Mouse (Mus musculus): ENCODE results near the gene Trip11. TPM values are rescaled to one million over a fixed set of nuclear protein-coding genes. Genes with fewer than 3 reads are reported as not detected.

The Trip11 gene
- polyA plus RNA-seq, 1 experiment from 2014 or later, result 27.3 TPM

DNA sequence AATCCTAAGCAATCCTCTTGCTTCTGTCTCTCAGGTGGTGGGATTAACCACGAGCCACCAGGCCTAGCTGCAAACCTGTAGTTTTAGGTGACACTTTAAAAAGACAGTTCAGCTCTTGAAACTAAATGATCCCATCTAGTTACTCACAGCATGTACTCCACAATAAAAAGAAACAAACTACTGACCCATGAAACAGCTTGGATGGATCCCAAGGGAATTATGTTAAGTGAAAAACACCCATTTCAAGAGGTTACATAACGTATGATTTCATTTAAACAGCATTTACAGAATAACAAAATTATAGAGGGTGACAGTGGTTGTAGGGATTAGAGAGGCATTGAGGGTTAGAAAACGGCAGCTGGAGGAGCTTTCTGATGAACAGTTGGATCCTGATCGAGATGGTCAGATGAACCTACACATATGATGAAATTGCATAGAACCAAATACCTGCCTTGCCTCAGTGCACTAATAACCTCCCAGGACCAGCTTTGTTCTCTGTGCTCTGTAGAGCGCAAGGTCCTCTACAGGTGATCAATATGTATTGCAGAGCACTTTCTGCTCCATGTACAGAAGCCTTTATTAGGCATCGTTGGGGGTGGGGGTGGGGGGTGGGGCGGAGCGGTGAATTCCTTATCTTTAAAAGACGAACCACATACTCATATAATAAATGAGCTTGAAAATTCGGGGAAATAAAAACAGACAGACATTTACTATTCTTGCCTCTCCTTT is 76.4 kb downstream of the Trip11 start:
- WGBS, result 86% methylated on average over 10 of the region's 10 CpGs
- H3K4me1 ChIP-seq (ENCODE audit: control insufficient read depth, insufficient read depth, low read length), result peaks cover 2% of the 10 kb centered on the region
- no peak overlapping the region for H3K4me2 ChIP-seq (ENCODE audit: low read depth, low read length)
- no peak overlapping the region for H3K4me3 ChIP-seq (replicated peaks; ENCODE audit: low read length)
- no peak for ATAC-seq (ENCODE audit: insufficient read depth, low FRiP score)
- H3K9ac ChIP-seq (ENCODE audit: low read length), result no peak overlapping the region
- no peak overlapping the region for H3K27ac ChIP-seq (ENCODE audit: low read length)
- no peaks in the 10 kb centered on the region for H3K9me3 ChIP-seq (replicated peaks; ENCODE audit: control insufficient read depth, low read length)
- peaks cover 9% of the 10 kb centered on the region for H3K36me3 ChIP-seq (ENCODE audit: control insufficient read depth, insufficient read depth, low read length)
- H3K27me3 ChIP-seq (ENCODE audit: control insufficient read depth, insufficient read depth, low read length), result no peaks in the 10 kb centered on the region

DNA sequence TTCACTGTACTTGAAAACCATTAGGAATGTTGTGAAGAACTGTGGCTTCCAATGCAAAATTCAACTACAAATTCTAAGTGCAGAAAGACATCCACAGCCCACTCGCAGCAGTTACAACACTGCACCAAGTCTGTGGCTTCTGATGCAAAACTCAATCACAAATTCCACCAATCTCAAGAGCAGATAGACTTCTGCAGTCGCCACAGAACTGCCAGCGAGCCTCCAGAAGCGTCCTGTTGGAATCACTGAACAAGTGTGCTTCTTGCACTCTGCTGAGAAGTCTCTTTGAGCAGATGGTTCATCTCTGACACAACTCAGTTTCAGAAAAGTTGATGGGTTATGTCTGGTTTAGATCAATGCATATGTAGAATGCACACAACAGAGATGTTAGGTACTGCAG is 78.4 kb downstream of the Trip11 start:
- no peak for ATAC-seq (ENCODE audit: insufficient read depth, low FRiP score)
- Histone ChIP-seq H3K9ac (ENCODE audit: low read length) (no peak overlapping the region), H3K4me3 (replicated peaks; ENCODE audit: low read length) (no peak overlapping the region), H3K27ac (ENCODE audit: low read length) (no peak overlapping the region), H3K4me1 (ENCODE audit: control insufficient read depth, insufficient read depth, low read length) (peaks cover 13% of the 10 kb centered on the region), H3K27me3 (ENCODE audit: control insufficient read depth, insufficient read depth, low read length) (no peaks in the 10 kb centered on the region), H3K9me3 (replicated peaks; ENCODE audit: control insufficient read depth, low read length) (no peaks in the 10 kb centered on the region), H3K36me3 (ENCODE audit: control insufficient read depth, insufficient read depth, low read length) (peaks cover 9% of the 10 kb centered on the region), H3K4me2 (ENCODE audit: low read depth, low read length) (no peak overlapping the region)
- WGBS, result 84% methylated on average over 4 of the region's 4 CpGs

DNA sequence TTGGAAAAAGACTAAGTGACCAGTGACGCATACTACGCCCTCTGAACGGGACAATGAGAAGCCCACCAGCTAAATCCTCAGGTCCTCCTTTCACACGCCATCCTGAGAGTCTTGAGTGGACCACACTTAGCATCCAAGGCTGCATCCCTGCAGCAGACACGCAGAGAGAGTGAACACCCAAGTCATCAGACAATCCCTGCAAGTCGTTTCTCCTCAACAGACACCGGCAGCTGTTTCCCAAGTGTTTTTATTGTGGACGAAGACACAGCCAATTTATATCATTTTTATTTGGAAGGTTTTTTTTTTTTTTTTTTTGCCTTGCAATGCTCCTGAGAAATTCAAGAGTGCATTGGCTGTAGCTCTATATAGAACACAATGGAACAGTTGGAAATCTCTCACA is 79.3 kb downstream of the Trip11 start:
- no peaks in the 10 kb centered on the region for H3K27me3 ChIP-seq (ENCODE audit: control insufficient read depth, insufficient read depth, low read length)
- H3K9me3 ChIP-seq (replicated peaks; ENCODE audit: control insufficient read depth, low read length), result no peaks in the 10 kb centered on the region
- peaks cover 9% of the 10 kb centered on the region for H3K36me3 ChIP-seq (ENCODE audit: control insufficient read depth, insufficient read depth, low read length)
- H3K27ac ChIP-seq (ENCODE audit: low read length), result no peak overlapping the region
- 80% methylated on average over 8 of the region's 8 CpGs for whole genome bisulfite sequencing
- no peak overlapping the region for H3K4me2 ChIP-seq (ENCODE audit: low read depth, low read length)
- H3K4me1 ChIP-seq (ENCODE audit: control insufficient read depth, insufficient read depth, low read length), result peaks cover 13% of the 10 kb centered on the region
- no peak for ATAC-seq (ENCODE audit: insufficient read depth, low FRiP score)
- H3K9ac ChIP-seq (ENCODE audit: low read length), result no peak overlapping the region
- H3K4me3 ChIP-seq (replicated peaks; ENCODE audit: low read length), result no peak overlapping the region

DNA sequence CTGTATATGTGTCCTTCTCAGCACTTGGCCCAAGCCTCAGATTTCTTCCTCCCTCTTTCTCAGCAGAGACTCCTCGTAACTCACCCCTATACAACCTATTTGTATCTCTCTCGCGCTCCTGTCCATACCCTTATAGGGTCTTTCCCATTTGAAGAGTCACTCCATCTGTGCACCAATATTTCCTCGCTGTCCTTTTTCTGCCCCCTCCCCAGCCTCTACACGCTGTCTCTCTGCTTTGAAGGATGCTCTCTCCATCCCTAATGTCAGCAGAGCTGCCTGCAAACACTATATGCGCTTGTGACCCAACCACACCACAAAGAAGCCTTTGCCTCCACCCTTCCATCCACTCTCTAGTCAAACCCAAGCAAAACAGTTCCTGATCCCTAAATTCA is 80.0 kb downstream of the Trip11 start:
- no peak overlapping the region for H3K27ac ChIP-seq (ENCODE audit: low read length)
- 83% methylated on average over 6 of the region's 6 CpGs for WGBS

DNA sequence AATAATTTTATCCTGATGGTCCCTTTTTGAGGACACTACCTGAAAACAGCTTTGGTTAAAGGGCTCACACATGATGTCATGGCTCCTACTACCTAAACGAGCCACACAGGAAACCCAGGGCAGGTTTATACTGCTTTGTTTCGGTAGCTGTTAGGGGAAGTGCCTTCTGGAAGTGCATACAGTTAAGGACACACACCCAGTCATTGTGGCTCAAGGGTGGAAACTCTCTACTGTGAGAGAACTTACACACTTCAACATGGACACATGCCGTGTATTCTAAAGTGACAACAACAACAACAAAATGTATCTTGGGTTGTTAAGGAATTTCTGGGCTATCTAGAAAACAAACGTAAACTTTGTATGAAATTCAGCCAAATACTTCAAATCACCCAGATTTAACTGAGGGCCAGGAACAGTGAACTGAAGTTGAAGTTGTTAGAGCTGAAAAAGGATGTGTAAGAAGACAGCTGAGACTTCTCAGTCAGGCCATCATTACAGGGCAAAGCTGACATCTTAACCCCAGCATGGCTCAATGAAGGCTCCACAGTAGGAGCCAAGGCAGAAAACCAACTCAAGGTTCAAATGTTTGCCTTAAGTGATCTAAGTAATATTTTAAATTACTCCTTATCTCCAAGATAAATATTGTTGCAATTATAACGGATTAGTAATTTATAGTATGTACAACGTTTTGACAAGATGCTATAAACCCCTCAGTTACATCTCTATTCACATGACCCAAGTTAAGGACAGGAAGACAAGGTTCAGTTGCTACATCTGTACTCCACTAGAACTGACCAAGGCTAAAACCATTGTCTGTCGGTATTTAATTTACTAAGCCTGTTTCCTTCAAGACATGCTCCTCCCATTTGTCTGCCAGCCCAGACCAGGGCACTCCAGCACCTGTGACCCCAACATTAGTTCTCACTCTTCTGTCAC is 80.6 kb downstream of the Trip11 start:
- 54% methylated on average over 7 of the region's 7 CpGs for WGBS
- Histone ChIP-seq H3K27ac (ENCODE audit: low read length) (no peak overlapping the region), H3K9me3 (replicated peaks; ENCODE audit: control insufficient read depth, low read length) (no peaks in the 10 kb centered on the region), H3K4me3 (replicated peaks; ENCODE audit: low read length) (no peak overlapping the region), H3K4me2 (ENCODE audit: low read depth, low read length) (no peak overlapping the region), H3K9ac (ENCODE audit: low read length) (no peak overlapping the region), H3K4me1 (ENCODE audit: control insufficient read depth, insufficient read depth, low read length) (peaks cover 13% of the 10 kb centered on the region), H3K36me3 (ENCODE audit: control insufficient read depth, insufficient read depth, low read length) (peaks cover 7% of the 10 kb centered on the region; the same call in 1 of the 2 replicates), H3K27me3 (ENCODE audit: control insufficient read depth, insufficient read depth, low read length) (no peaks in the 10 kb centered on the region)
- ATAC-seq (ENCODE audit: insufficient read depth, low FRiP score), result no peak

More for the DNA sequence above, 80.0 kb downstream of the Trip11 start:
- Histone ChIP-seq H3K27me3 (ENCODE audit: control insufficient read depth, insufficient read depth, low read length) (no peaks in the 10 kb centered on the region), H3K4me2 (ENCODE audit: low read depth, low read length) (no peak overlapping the region), H3K4me3 (replicated peaks; ENCODE audit: low read length) (no peak overlapping the region), H3K4me1 (ENCODE audit: control insufficient read depth, insufficient read depth, low read length) (peaks cover 13% of the 10 kb centered on the region), H3K9me3 (replicated peaks; ENCODE audit: control insufficient read depth, low read length) (no peaks in the 10 kb centered on the region), H3K36me3 (ENCODE audit: control insufficient read depth, insufficient read depth, low read length) (peaks cover 9% of the 10 kb centered on the region; the same call in 1 of the 2 replicates), H3K9ac (ENCODE audit: low read length) (no peak overlapping the region)
- no peak for ATAC-seq (ENCODE audit: insufficient read depth, low FRiP score)

DNA sequence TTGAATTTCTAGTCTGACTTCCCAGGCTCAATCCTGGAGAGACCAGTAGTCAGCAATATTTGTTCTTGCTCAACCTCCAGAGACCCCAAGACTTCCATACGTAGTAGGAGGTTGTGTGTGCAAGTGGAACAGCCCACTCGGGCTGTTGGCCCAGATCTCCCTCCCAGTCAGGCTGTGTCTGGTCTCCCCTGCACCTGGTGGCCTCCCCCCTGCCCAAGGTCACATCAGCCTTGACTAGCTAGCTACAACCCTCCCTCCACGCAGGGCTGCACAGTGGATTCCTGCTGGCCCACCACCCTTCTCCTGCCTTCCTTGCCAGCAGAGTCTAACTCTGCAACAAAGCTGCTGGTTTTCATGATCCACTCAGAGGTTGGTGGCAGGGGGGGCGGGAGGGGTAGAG is 81.8 kb downstream of the Trip11 start:
- Histone ChIP-seq H3K9ac (ENCODE audit: low read length) (no peak overlapping the region), H3K27ac (ENCODE audit: low read length) (peak overlapping the region; percentile 40; the same call in 1 of the 2 replicates), H3K9me3 (replicated peaks; ENCODE audit: control insufficient read depth, low read length) (no peaks in the 10 kb centered on the region), H3K36me3 (ENCODE audit: control insufficient read depth, insufficient read depth, low read length) (no peaks in the 10 kb centered on the region), H3K4me3 (replicated peaks; ENCODE audit: low read length) (no peak overlapping the region), H3K27me3 (ENCODE audit: control insufficient read depth, insufficient read depth, low read length) (no peaks in the 10 kb centered on the region), H3K4me2 (ENCODE audit: low read depth, low read length) (no peak overlapping the region), H3K4me1 (ENCODE audit: control insufficient read depth, insufficient read depth, low read length) (peaks cover 13% of the 10 kb centered on the region)
- 55% methylated on average over 4 of the region's 4 CpGs for WGBS
- ATAC-seq (ENCODE audit: insufficient read depth, low FRiP score), result no peak

DNA sequence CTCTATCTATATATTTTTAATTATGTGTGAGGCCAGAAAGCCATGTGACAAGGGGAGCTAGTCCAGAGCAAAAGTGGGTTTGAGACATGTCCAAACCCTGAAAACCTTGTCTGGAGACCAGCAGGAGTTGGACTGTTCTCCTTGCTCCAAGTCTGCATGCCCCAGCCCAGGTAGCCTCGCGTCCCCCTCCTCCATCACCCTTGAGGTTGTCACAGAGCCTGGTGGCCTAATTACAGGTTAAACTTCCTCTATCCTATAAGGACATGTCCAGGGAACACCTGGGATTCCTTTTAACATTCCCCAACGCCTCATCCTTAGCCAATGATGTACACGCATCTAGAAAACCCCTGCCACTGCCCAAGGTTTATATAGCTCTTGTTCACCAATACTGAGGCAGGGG is 89.9 kb downstream of the Trip11 start:
- Histone ChIP-seq H3K4me1 (ENCODE audit: control insufficient read depth, insufficient read depth, low read length) (peaks cover 5% of the 10 kb centered on the region), H3K9me3 (replicated peaks; ENCODE audit: control insufficient read depth, low read length) (no peaks in the 10 kb centered on the region), H3K4me2 (ENCODE audit: low read depth, low read length) (no peak overlapping the region), H3K9ac (ENCODE audit: low read length) (no peak overlapping the region), H3K4me3 (replicated peaks; ENCODE audit: low read length) (no peak overlapping the region), H3K27ac (ENCODE audit: low read length) (no peak overlapping the region), H3K27me3 (ENCODE audit: control insufficient read depth, insufficient read depth, low read length) (no peaks in the 10 kb centered on the region), H3K36me3 (ENCODE audit: control insufficient read depth, insufficient read depth, low read length) (no peaks in the 10 kb centered on the region)
- no peak for ATAC-seq (ENCODE audit: insufficient read depth, low FRiP score)
- 92% methylated on average over 4 of the region's 4 CpGs for WGBS

DNA sequence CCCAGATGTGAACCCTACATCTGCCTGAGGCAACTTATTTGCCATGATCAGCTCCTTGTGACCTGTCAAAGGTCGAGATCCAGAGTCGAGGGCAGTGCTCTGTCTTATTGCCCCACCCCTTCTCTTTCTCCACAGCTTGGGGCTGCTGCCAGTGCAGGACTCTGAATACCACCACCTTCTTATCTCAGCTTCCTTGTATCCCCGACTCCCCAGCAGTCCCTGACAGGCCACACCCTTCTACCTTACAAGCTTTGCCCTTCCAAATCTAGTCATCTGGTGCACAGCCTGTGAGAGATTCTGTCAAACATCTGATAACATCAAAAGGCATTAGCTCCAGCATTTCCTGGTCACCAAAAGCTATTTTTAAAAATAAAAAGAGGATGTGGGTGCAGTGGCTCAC is 91.5 kb downstream of the Trip11 start:
- no peak overlapping the region for H3K4me2 ChIP-seq (ENCODE audit: low read depth, low read length)
- peaks cover 5% of the 10 kb centered on the region for H3K4me1 ChIP-seq (ENCODE audit: control insufficient read depth, insufficient read depth, low read length)
- H3K9ac ChIP-seq (ENCODE audit: low read length), result no peak overlapping the region
- H3K27me3 ChIP-seq (ENCODE audit: control insufficient read depth, insufficient read depth, low read length), result no peaks in the 10 kb centered on the region
- H3K9me3 ChIP-seq (replicated peaks; ENCODE audit: control insufficient read depth, low read length), result no peaks in the 10 kb centered on the region
- no peaks in the 10 kb centered on the region for H3K36me3 ChIP-seq (ENCODE audit: control insufficient read depth, insufficient read depth, low read length)
- H3K4me3 ChIP-seq (replicated peaks; ENCODE audit: low read length), result no peak overlapping the region
- no peak for ATAC-seq (ENCODE audit: insufficient read depth, low FRiP score)
- WGBS, result 20% methylated on average over 3 of the region's 3 CpGs
- no peak overlapping the region for H3K27ac ChIP-seq (ENCODE audit: low read length)

DNA sequence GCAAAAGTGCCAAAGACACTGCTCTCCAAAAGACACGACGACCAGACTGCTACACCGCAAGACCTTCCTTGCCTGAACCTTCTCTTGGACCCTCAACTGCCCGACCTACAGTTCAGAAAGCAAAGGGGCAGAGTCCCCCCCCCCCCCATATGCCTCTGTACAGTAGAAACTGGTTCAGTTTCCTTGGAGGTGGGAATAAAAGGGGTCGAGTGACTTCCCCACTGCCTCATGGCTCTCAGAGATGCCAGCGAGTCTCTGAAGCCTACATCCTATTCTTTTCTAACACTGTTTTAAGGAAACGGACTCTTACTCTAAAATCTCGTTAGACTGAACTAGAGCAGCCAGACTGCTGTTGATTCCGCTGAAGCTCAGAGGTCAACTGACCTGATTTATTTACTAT is 93.5 kb downstream of the Trip11 start:
- peak overlapping the region; percentile 67; the same call in 1 of the 2 replicates for H3K9ac ChIP-seq (ENCODE audit: low read length)
- H3K27me3 ChIP-seq (ENCODE audit: control insufficient read depth, insufficient read depth, low read length), result no peaks in the 10 kb centered on the region
- WGBS, result 36% methylated on average over 9 of the region's 9 CpGs
- no peaks in the 10 kb centered on the region for H3K36me3 ChIP-seq (ENCODE audit: control insufficient read depth, insufficient read depth, low read length)
- H3K9me3 ChIP-seq (replicated peaks; ENCODE audit: control insufficient read depth, low read length), result no peaks in the 10 kb centered on the region
- peak overlapping the region; percentile 66 for H3K4me2 ChIP-seq (ENCODE audit: low read depth, low read length)
- H3K4me3 ChIP-seq (replicated peaks; ENCODE audit: low read length), result peak overlapping the region; percentile 49
- peaks cover 5% of the 10 kb centered on the region for H3K4me1 ChIP-seq (ENCODE audit: control insufficient read depth, insufficient read depth, low read length)
- no peak overlapping the region; the same call in 1 of the 2 replicates for H3K27ac ChIP-seq (ENCODE audit: low read length)
- ATAC-seq (ENCODE audit: insufficient read depth, low FRiP score), result no peak
